Mouse (Mus musculus): Measurements from ENCODE around the gene Pkp4. TPM values are rescaled to one million over a fixed set of nuclear protein-coding genes. Genes with fewer than 3 reads are reported as not detected.

The Pkp4 gene
- polyA plus RNA-seq, 1 experiment from 2014 or later: 17.4 TPM

- no peaks in the 10 kb centered on the region for H3K4me1 ChIP-seq (ENCODE audit: control insufficient read depth, insufficient read depth, low read length)
- no peaks in the 10 kb centered on the region for H3K27me3 ChIP-seq (ENCODE audit: control insufficient read depth, insufficient read depth, low read length)
- H3K27ac ChIP-seq (replicated peaks; ENCODE audit: low read depth, low read length): no peak overlapping the region
- 71% methylated on average over 8 of the region's 8 CpGs for WGBS
- no peak overlapping the region for H3K4me2 ChIP-seq (ENCODE audit: low read depth, low read length)
- H3K4me3 ChIP-seq (ENCODE audit: low read depth, low read length): no peak overlapping the region
- no peaks in the 10 kb centered on the region for H3K9me3 ChIP-seq (replicated peaks; ENCODE audit: control insufficient read depth, low read length)
- H3K9ac ChIP-seq (replicated peaks; ENCODE audit: low read length): no peak overlapping the region
- H3K36me3 ChIP-seq (replicated peaks; ENCODE audit: control insufficient read depth, insufficient read depth, low read depth, low read length): no peaks in the 10 kb centered on the region
- DNase-seq (ENCODE audit: low spot score) (no peak), ATAC-seq (replicated peaks; ENCODE audit: insufficient number of reproducible peaks, low FRiP score, low TSS enrichment, low read depth) (no peak)
Measured at GRCm38 (mm10) chr2:59401841-59402461, 241.3 kb downstream of the Pkp4 start.

- H3K27ac ChIP-seq (replicated peaks; ENCODE audit: low read depth, low read length): no peak overlapping the region
Measured at GRCm38 (mm10) chr2:59404022-59404421, 243.4 kb downstream of the Pkp4 start.

More at GRCm38 (mm10) chr2:59404022-59404421, 243.4 kb downstream of the Pkp4 start:
- Histone ChIP-seq H3K27me3 (ENCODE audit: control insufficient read depth, insufficient read depth, low read length) (no peaks in the 10 kb centered on the region), H3K4me3 (ENCODE audit: low read depth, low read length) (no peak overlapping the region), H3K36me3 (replicated peaks; ENCODE audit: control insufficient read depth, insufficient read depth, low read depth, low read length) (no peaks in the 10 kb centered on the region), H3K4me2 (ENCODE audit: low read depth, low read length) (no peak overlapping the region), H3K4me1 (ENCODE audit: control insufficient read depth, insufficient read depth, low read length) (no peaks in the 10 kb centered on the region), H3K9ac (replicated peaks; ENCODE audit: low read length) (no peak overlapping the region), H3K9me3 (replicated peaks; ENCODE audit: control insufficient read depth, low read length) (no peaks in the 10 kb centered on the region)
- 81% methylated on average over 8 of the region's 8 CpGs for WGBS
- ATAC-seq (replicated peaks; ENCODE audit: insufficient number of reproducible peaks, low FRiP score, low TSS enrichment, low read depth) (no peak), DNase-seq (ENCODE audit: low spot score) (no peak)

Other genes starting within 250 kb of the Pkp4 start
- gene Ccdc148, start 167 bp upstream of the Pkp4 start, polyA plus RNA-seq (2014; fragmentation: Nextera tagmentation; extraction: Ambion mirVana): 0.39 and 0.46 TPM in 2 replicates

Data from embryonic facial prominence, embryonic 11.5 days (tissue).